Mouse (Mus musculus): ENCODE measurements at regions not wholly inside any gene's neighbourhood (a gene's known extent, or its start where the extent isn't known, plus 50 kb on each side); places are given as distances from the start of the nearest gene placed in this dataset.

GRCm38 (mm10) chr6:50922235-50922634 is 268.0 kb upstream of the Npvf start:
- TF ChIP-seq POLR2A (IDR thresholded peaks at IDR 0.05; ENCODE audit: control insufficient read depth, low read depth, low read length) (no peak), CTCF (IDR thresholded peaks at IDR 0.05; ENCODE audit: control insufficient read depth, insufficient read depth, insufficient replicate concordance, low read depth, low read length) (no peak)
- Histone ChIP-seq H3K36me3 (ENCODE audit: control insufficient read depth, insufficient read depth, low read length) (no peaks in the 10 kb centered on the region), H3K4me1 (ENCODE audit: control insufficient read depth, insufficient read depth, low read length) (no peaks in the 10 kb centered on the region), H3K27me3 (ENCODE audit: control insufficient read depth, insufficient read depth, low read length) (no peaks in the 10 kb centered on the region), H3K4me3 (ENCODE audit: control insufficient read depth, low read depth, low read length) (no peak overlapping the region), H3K27ac (ENCODE audit: control insufficient read depth, insufficient read depth, low read depth, low read length) (no peak overlapping the region)

- Histone ChIP-seq H3K27me3 (ENCODE audit: control insufficient read depth, insufficient read depth, low read length) (no peaks in the 10 kb centered on the region), H3K4me3 (ENCODE audit: control insufficient read depth, low read depth, low read length) (no peak overlapping the region), H3K27ac (ENCODE audit: control insufficient read depth, insufficient read depth, low read depth, low read length) (no peak overlapping the region), H3K4me1 (ENCODE audit: control insufficient read depth, insufficient read depth, low read length) (no peaks in the 10 kb centered on the region), H3K36me3 (ENCODE audit: control insufficient read depth, insufficient read depth, low read length) (no peaks in the 10 kb centered on the region)
- TF ChIP-seq CTCF (IDR thresholded peaks at IDR 0.05; ENCODE audit: control insufficient read depth, insufficient read depth, insufficient replicate concordance, low read depth, low read length) = no peak
These were observed 270.3 kb upstream of the Npvf start for GRCm38 (mm10) chr6:50924571-50924970.

- no peaks in the 10 kb centered on the region for H3K27me3 ChIP-seq (ENCODE audit: control insufficient read depth, insufficient read depth, low read length)
- TF ChIP-seq POLR2A (IDR thresholded peaks at IDR 0.05; ENCODE audit: control insufficient read depth, low read depth, low read length) (no peak), CTCF (IDR thresholded peaks at IDR 0.05; ENCODE audit: control insufficient read depth, insufficient read depth, insufficient replicate concordance, low read depth, low read length) (no peak)
- H3K27ac ChIP-seq (ENCODE audit: control insufficient read depth, insufficient read depth, low read depth, low read length) = no peak overlapping the region
These were observed 270.8 kb upstream of the Npvf start for GRCm38 (mm10) chr6:50924998-50925397.

GRCm38 (mm10) chr6:50926313-50926712 is 272.1 kb upstream of the Npvf start:
- H3K27ac ChIP-seq (ENCODE audit: control insufficient read depth, insufficient read depth, low read depth, low read length) = no peak overlapping the region
- H3K27me3 ChIP-seq (ENCODE audit: control insufficient read depth, insufficient read depth, low read length) = no peaks in the 10 kb centered on the region
- H3K4me1 ChIP-seq (ENCODE audit: control insufficient read depth, insufficient read depth, low read length) = no peaks in the 10 kb centered on the region
- H3K36me3 ChIP-seq (ENCODE audit: control insufficient read depth, insufficient read depth, low read length) = no peaks in the 10 kb centered on the region
- TF ChIP-seq CTCF (IDR thresholded peaks at IDR 0.05; ENCODE audit: control insufficient read depth, insufficient read depth, insufficient replicate concordance, low read depth, low read length) (no peak), POLR2A (IDR thresholded peaks at IDR 0.05; ENCODE audit: control insufficient read depth, low read depth, low read length) (no peak)
- H3K4me3 ChIP-seq (ENCODE audit: control insufficient read depth, low read depth, low read length) = no peak overlapping the region

More at GRCm38 (mm10) chr6:50924998-50925397, 270.8 kb upstream of the Npvf start:
- Histone ChIP-seq H3K4me3 (ENCODE audit: control insufficient read depth, low read depth, low read length) (no peak overlapping the region), H3K4me1 (ENCODE audit: control insufficient read depth, insufficient read depth, low read length) (no peaks in the 10 kb centered on the region), H3K36me3 (ENCODE audit: control insufficient read depth, insufficient read depth, low read length) (no peaks in the 10 kb centered on the region)

- Histone ChIP-seq H3K4me3 (ENCODE audit: control insufficient read depth, low read depth, low read length) (no peak overlapping the region), H3K27ac (ENCODE audit: control insufficient read depth, insufficient read depth, low read depth, low read length) (no peak overlapping the region), H3K4me1 (ENCODE audit: control insufficient read depth, insufficient read depth, low read length) (no peaks in the 10 kb centered on the region), H3K27me3 (ENCODE audit: control insufficient read depth, insufficient read depth, low read length) (no peaks in the 10 kb centered on the region), H3K36me3 (ENCODE audit: control insufficient read depth, insufficient read depth, low read length) (no peaks in the 10 kb centered on the region)
- no peak for TF ChIP-seq CTCF (IDR thresholded peaks at IDR 0.05; ENCODE audit: control insufficient read depth, insufficient read depth, insufficient replicate concordance, low read depth, low read length)
- no peak for TF ChIP-seq POLR2A (IDR thresholded peaks at IDR 0.05; ENCODE audit: control insufficient read depth, low read depth, low read length)
These were observed 275.3 kb upstream of the Npvf start for GRCm38 (mm10) chr6:50929503-50929902.

GRCm38 (mm10) chr6:50933510-50933909 is 279.3 kb upstream of the Npvf start:
- Histone ChIP-seq H3K4me3 (ENCODE audit: control insufficient read depth, low read depth, low read length) (no peak overlapping the region), H3K4me1 (ENCODE audit: control insufficient read depth, insufficient read depth, low read length) (no peaks in the 10 kb centered on the region), H3K36me3 (ENCODE audit: control insufficient read depth, insufficient read depth, low read length) (no peaks in the 10 kb centered on the region), H3K27ac (ENCODE audit: control insufficient read depth, insufficient read depth, low read depth, low read length) (no peak overlapping the region), H3K27me3 (ENCODE audit: control insufficient read depth, insufficient read depth, low read length) (no peaks in the 10 kb centered on the region)
- TF ChIP-seq CTCF (IDR thresholded peaks at IDR 0.05; ENCODE audit: control insufficient read depth, insufficient read depth, insufficient replicate concordance, low read depth, low read length) (no peak), POLR2A (IDR thresholded peaks at IDR 0.05; ENCODE audit: control insufficient read depth, low read depth, low read length) (no peak)

- Histone ChIP-seq H3K4me3 (ENCODE audit: control insufficient read depth, low read depth, low read length) (no peak overlapping the region), H3K27me3 (ENCODE audit: control insufficient read depth, insufficient read depth, low read length) (no peaks in the 10 kb centered on the region), H3K27ac (ENCODE audit: control insufficient read depth, insufficient read depth, low read depth, low read length) (no peak overlapping the region), H3K36me3 (ENCODE audit: control insufficient read depth, insufficient read depth, low read length) (no peaks in the 10 kb centered on the region), H3K4me1 (ENCODE audit: control insufficient read depth, insufficient read depth, low read length) (no peaks in the 10 kb centered on the region)
- TF ChIP-seq CTCF (IDR thresholded peaks at IDR 0.05; ENCODE audit: control insufficient read depth, insufficient read depth, insufficient replicate concordance, low read depth, low read length) = no peak
- TF ChIP-seq POLR2A (IDR thresholded peaks at IDR 0.05; ENCODE audit: control insufficient read depth, low read depth, low read length) = no peak
These were observed 280.0 kb upstream of the Npvf start for GRCm38 (mm10) chr6:50934245-50934644.

GRCm38 (mm10) chr6:50936306-50936705 is 282.1 kb upstream of the Npvf start:
- no peak overlapping the region for H3K4me3 ChIP-seq (ENCODE audit: control insufficient read depth, low read depth, low read length)
- H3K36me3 ChIP-seq (ENCODE audit: control insufficient read depth, insufficient read depth, low read length) = no peaks in the 10 kb centered on the region
- TF ChIP-seq POLR2A (IDR thresholded peaks at IDR 0.05; ENCODE audit: control insufficient read depth, low read depth, low read length) = no peak
- TF ChIP-seq CTCF (IDR thresholded peaks at IDR 0.05; ENCODE audit: control insufficient read depth, insufficient read depth, insufficient replicate concordance, low read depth, low read length) = no peak
- no peaks in the 10 kb centered on the region for H3K27me3 ChIP-seq (ENCODE audit: control insufficient read depth, insufficient read depth, low read length)
- no peaks in the 10 kb centered on the region for H3K4me1 ChIP-seq (ENCODE audit: control insufficient read depth, insufficient read depth, low read length)
- H3K27ac ChIP-seq (ENCODE audit: control insufficient read depth, insufficient read depth, low read depth, low read length) = no peak overlapping the region
